Mouse (Mus musculus) embryonic facial prominence, embryonic 10.5 days (tissue): ENCODE results near the gene AC170998.1. TPM values are rescaled to one million over a fixed set of nuclear protein-coding genes. Genes with fewer than 3 reads are reported as not detected.

Experiments used
- DNase-seq: peaks from one replicate; pipeline ENCODE4 v3.0.0-alpha.2; 2017; ENCODE audit warnings: low spot score
- H3K27ac ChIP-seq: fragments of 300-500 bp; sonication (generic); replicated peaks from 2 replicates; pipeline ENCODE4 v1.5.1; 2016; ENCODE audit warnings: mild to moderate bottlenecking
- H3K27me3 ChIP-seq: fragments of 300-500 bp; sonication (generic); replicated peaks from 2 replicates; pipeline ENCODE4 v1.6.1; 2016; ENCODE audit warnings: low read depth, mild to moderate bottlenecking; ENCODE audit not compliant: poor library complexity, severe bottlenecking
- H3K36me3 ChIP-seq: fragments of 300-500 bp; sonication (generic); replicated peaks from 2 replicates; pipeline ENCODE4 v1.6.1; 2016; ENCODE audit warnings: mild to moderate bottlenecking, moderate library complexity
- H3K4me1 ChIP-seq: fragments of 300-500 bp; sonication (generic); 2 replicates; pipeline ENCODE4 v1.6.1; 2016
- H3K4me3 ChIP-seq: fragments of 300-500 bp; sonication (generic); 2 replicates; pipeline ENCODE4 v1.5.1; 2016; ENCODE audit warnings: mild to moderate bottlenecking, moderate library complexity
- H3K9me3 ChIP-seq: fragments of 300-500 bp; sonication (generic); 2 replicates; pipeline ENCODE4 v1.6.1; 2016; ENCODE audit warnings: mild to moderate bottlenecking
- WGBS: fragments of 180-500 bp; shearing (Covaris S2); methylation state at CpG from one replicate; pipeline ENCODE4 v1.1.7; 2016; 5-methylcytosine and 5-hydroxymethylcytosine counted together
- polyA plus RNA-seq: library from polyadenylated mRNA; unstranded; fragments of >200 nt; fragmentation: Nextera tagmentation; extraction: Ambion mirVana; gene quantifications from 2 replicates; pipeline ENCODE4 v1.2.1, GENCODE M21; 2016

Gene AC170998.1
- polyA plus RNA-seq, 1 experiment from 2014 or later: 3.6 TPM

DNA sequence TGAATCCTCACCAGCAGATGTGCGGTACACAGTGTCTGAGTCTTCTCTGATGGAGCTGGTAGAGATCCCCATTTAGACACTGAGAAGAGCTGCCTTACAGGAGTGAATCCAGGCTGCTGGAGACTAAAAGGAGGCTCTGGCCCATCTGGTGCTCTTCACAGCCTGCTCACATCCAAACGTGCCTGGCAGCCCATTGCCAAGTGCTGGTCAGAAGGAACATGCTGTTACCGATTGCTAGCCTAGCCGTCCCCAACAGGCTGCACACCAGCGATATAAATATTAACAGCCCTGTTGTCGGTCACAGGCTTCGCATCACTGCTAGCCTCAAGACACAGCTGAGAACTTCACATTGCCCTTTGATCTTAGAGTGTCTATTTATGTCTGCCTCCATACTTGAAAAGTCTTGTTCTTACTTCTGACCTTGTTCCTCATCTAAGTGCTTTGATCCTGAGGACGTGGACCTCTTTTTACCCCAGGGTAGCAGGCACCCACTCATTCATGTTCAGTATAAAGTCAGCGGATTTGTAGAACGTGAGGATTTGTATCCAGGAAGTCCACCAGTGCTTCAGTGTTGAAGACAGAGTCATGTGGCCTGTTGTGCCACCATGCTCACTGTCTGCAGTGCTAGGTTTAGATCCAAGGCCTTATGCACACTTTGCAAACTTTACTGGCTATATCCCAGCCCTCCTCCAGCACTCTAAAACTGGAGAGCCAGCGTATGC, 17.4 kb downstream of the AC170998.1 start:
- no peaks in the 10 kb centered on the region for H3K27me3 ChIP-seq
- no peak overlapping the region for H3K27ac ChIP-seq
- no peak overlapping the region for H3K4me3 ChIP-seq
- H3K9me3 ChIP-seq: no peaks in the 10 kb centered on the region
- H3K36me3 ChIP-seq: peaks cover 100% of the 10 kb centered on the region
- 93% methylated on average over 11 of the region's 11 CpGs for WGBS
- DNase-seq: no peak
- H3K4me1 ChIP-seq: no peaks in the 10 kb centered on the region

DNA sequence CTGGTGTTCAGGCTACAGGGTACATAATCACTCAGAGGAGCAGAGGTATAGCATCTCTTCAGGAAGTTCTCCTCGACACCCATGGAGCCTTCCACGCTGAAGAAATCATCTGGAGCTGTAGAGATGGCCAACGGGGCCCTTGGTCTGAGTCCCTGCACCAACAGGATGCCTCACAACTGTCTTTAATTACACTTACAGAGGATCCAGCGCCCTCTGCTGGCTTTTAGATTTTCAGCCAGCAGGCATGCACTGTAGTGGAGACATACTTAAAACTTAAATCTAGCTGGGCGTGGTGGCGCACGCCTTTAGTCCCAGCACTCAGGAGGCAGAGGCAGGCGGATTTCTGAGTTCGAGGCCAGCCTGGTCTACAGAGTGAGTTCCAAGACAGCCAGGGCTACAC, 18.0 kb downstream of the AC170998.1 start:
- no peak for DNase-seq
- H3K27me3 ChIP-seq: no peaks in the 10 kb centered on the region
- no peaks in the 10 kb centered on the region for H3K9me3 ChIP-seq
- no peak overlapping the region for H3K27ac ChIP-seq
- H3K36me3 ChIP-seq: peaks cover 100% of the 10 kb centered on the region
- WGBS: 88% methylated on average over 9 of the region's 9 CpGs
- no peaks in the 10 kb centered on the region for H3K4me1 ChIP-seq
- H3K4me3 ChIP-seq: no peak overlapping the region

DNA sequence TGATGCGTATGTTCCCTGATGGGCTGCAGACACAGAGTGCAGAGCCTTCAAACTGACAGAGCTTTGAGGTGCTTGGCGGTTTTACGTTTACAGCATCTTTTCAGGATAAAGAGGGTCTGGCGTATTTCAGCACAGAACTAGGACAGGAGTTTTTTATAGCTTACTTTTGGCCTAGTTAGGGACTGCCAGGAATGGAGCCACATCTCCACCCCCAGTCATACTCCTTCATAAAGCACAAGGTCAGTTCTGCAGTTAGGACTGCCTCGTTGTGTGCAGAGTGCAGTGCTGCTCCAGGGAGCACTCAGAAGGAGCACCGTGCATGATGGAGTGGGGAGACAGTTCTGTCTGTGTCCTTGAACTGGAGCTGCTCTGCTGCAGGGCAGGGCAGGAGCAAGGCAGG, 19.9 kb downstream of the AC170998.1 start:
- Histone ChIP-seq H3K36me3 (peaks cover 82% of the 10 kb centered on the region), H3K27ac (no peak overlapping the region)
- WGBS: 93% methylated on average over 6 of the region's 6 CpGs

DNA sequence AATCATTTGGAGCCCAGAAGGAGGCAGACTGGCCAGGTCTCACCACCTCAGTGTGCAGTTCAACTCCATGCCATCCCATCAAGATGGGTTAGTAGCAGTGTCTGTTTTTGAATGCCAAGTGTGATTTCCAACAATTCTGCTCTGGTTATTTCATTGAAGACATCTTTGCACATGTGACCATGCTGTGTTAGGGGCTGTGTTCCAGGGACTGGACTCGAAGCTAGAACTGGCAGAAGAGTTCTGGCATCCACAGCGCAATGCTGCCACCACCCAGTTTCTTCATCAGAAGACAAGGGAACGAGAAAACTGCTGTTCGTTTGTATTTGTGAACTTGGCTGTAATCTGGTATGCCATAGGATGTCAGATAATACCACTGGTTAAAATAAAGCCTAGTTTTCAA, 22.1 kb downstream of the AC170998.1 start:
- Histone ChIP-seq H3K4me3 (no peak overlapping the region), H3K27ac (no peak overlapping the region), H3K27me3 (no peaks in the 10 kb centered on the region), H3K9me3 (no peaks in the 10 kb centered on the region), H3K4me1 (no peaks in the 10 kb centered on the region), H3K36me3 (peaks cover 59% of the 10 kb centered on the region)
- WGBS: 90% methylated on average over 4 of the region's 4 CpGs
- DNase-seq: no peak

More for the DNA sequence above, 19.9 kb downstream of the AC170998.1 start:
- Histone ChIP-seq H3K27me3 (no peaks in the 10 kb centered on the region), H3K4me3 (no peak overlapping the region), H3K9me3 (no peaks in the 10 kb centered on the region), H3K4me1 (no peaks in the 10 kb centered on the region)
- no peak for DNase-seq

DNA sequence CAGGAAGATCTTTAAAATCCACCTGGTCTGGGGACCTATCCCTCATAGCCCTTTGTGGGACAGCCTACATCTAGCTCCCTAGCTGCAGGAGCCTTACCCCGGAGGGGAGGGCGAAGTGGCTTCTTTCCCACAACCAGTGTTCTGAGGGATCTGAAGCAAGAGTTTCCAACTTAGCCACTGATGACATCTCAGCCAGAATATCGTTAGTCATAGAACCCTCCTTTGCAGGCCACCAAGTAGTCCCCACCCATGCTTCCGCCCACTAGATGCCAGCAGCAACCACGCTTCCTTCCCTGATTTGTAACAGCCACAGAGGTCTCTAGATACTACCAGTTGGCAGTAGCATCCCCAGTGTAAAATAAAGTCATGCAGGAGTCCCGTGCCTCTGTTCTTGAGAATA, 24.7 kb downstream of the AC170998.1 start:
- peaks cover 34% of the 10 kb centered on the region for H3K36me3 ChIP-seq
- no peaks in the 10 kb centered on the region for H3K4me1 ChIP-seq
- DNase-seq: no peak
- 89% methylated on average over 6 of the region's 6 CpGs for WGBS
- no peaks in the 10 kb centered on the region for H3K27me3 ChIP-seq
- no peak overlapping the region for H3K4me3 ChIP-seq
- no peaks in the 10 kb centered on the region for H3K9me3 ChIP-seq
- no peak overlapping the region for H3K27ac ChIP-seq

DNA sequence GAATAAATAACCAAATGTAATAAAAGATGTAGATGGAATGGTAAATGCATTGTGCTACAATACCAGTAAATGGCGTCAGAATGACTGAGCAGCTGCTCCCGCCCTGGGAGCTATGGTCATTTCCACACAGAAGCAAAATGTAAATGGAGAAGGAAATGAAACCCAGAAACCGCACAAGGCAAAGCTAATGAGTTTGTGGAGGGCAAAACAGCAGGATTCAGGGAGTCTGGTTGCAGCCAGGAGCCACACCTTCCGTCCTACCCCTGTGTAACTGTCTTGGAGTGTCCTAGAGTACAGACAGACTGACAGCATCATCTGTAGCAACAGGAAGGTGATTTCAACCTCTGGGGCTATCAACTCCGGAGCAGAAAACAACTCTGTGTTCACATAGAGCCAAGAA, 30.6 kb downstream of the AC170998.1 start:
- DNase-seq: no peak
- Histone ChIP-seq H3K4me3 (no peak overlapping the region), H3K27me3 (no peaks in the 10 kb centered on the region), H3K9me3 (no peaks in the 10 kb centered on the region), H3K27ac (no peak overlapping the region), H3K36me3 (no peaks in the 10 kb centered on the region), H3K4me1 (0 out of 2 replicates have a peak, but pooled peaks cover 4% of the 10 kb centered on the region)
- WGBS: 69% methylated on average over 5 of the region's 5 CpGs

DNA sequence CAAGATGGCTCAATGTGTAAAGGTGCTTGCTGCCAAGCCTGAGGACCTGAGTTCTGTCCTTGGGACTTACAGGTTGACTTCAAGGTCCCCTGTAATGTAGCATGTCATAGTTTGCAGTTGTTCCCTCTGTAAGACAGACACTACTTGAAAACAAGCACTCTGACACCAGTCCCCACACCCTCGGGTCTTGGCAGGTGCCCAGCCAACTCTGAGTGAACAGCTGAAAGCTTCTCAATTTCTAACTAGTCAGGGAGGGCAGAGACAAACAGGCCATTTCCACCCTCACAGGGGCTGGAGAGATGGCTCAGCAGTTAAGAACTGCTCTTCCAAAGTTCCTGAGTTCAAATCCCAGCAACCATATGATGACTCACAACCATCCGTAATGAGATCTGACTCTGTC, 31.6 kb downstream of the AC170998.1 start:
- no peaks in the 10 kb centered on the region for H3K36me3 ChIP-seq
- DNase-seq: no peak
- H3K4me3 ChIP-seq: no peak overlapping the region
- whole genome bisulfite sequencing: 80% methylated on average over 2 of the region's 2 CpGs
- no peaks in the 10 kb centered on the region for H3K27me3 ChIP-seq
- 0 out of 2 replicates have a peak, but pooled peaks cover 4% of the 10 kb centered on the region for H3K4me1 ChIP-seq
- no peak overlapping the region for H3K27ac ChIP-seq
- H3K9me3 ChIP-seq: no peaks in the 10 kb centered on the region

DNA sequence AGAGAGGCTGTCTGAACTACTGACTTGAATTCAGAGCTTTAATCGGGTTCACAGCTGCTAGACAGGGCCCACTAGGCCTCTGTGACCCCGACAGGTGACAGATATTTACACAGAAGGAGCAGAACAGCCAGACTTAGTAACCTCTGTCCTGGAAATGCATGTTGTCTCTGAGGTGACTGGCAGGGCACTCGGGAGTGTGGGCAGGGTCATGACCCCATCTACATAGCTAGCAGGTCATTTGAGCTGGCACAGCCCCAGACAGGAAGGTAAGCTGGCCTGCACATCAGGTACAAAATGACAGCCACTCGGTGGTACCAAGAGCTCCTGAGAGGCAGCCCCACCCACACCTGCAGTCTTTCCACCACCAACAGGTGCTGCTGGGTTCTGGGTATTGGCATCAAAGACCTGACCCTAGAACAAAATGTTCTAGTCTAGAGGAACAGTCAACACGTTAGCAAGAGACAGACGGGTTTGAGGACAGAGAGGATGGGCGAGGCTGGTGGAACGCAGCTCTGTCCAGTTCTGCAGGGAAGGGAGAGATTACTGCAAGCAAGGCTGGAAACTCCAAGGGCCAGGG, 34.9 kb downstream of the AC170998.1 start:
- H3K27me3 ChIP-seq: no peaks in the 10 kb centered on the region
- WGBS: 71% methylated on average over 8 of the region's 8 CpGs
- H3K9me3 ChIP-seq: no peaks in the 10 kb centered on the region
- no peak overlapping the region for H3K27ac ChIP-seq
- H3K36me3 ChIP-seq: no peaks in the 10 kb centered on the region
- no peak overlapping the region for H3K4me3 ChIP-seq
- no peak for DNase-seq
- 0 out of 2 replicates have a peak, but pooled peaks cover 4% of the 10 kb centered on the region for H3K4me1 ChIP-seq

DNA sequence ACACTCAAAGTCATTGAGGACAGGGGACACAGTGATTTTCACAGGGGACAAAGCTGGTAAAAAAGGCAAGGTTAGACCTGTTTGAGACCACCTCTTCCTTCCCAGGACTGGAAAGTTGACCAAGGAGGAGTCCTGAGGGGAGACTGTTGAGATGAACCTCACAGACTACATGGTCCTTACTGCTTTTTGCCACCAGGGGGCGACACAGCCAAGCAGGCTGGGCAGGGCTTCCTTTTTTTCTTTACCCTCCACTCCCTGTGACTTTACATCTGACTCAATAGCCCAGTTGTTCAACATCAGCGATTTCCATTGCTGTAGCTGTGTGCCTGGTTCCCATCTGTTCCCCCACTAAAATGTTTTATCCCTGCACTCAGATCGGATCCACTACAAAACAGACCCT, 36.0 kb downstream of the AC170998.1 start:
- WGBS: 14% methylated on average over 3 of the region's 3 CpGs

DNA sequence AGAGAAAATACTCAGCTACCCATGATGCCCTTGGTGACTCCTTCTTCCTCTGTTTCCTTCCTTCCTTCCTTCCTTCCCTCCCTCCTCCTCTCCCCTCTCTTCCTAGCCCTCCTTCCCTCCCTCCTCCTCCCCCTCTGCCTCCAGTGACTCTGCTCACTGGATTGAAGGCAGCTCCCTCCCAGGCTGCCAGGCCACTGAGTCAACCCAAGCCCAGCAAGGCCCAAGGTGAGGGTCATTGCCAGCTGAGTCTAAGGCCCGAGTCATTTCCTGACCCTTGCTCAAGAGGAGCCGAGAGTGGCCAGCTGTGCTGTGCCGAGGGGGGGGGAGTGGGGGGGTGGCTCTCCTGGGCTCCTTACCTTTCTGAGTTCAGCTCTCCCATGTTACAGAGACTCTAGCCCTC, 40.3 kb downstream of the AC170998.1 start:
- H3K36me3 ChIP-seq: no peaks in the 10 kb centered on the region
- no peak for DNase-seq
- peaks cover 23% of the 10 kb centered on the region for H3K4me1 ChIP-seq
- no peaks in the 10 kb centered on the region for H3K9me3 ChIP-seq
- peaks cover 41% of the 10 kb centered on the region for H3K27me3 ChIP-seq
- H3K4me3 ChIP-seq: no peak overlapping the region
- 55% methylated on average over 3 of the region's 3 CpGs for WGBS
- H3K27ac ChIP-seq: no peak overlapping the region

More for the DNA sequence above, 36.0 kb downstream of the AC170998.1 start:
- H3K4me1 ChIP-seq: 0 out of 2 replicates have a peak, but pooled peaks cover 10% of the 10 kb centered on the region
- H3K27ac ChIP-seq: no peak overlapping the region
- DNase-seq: peak; percentile 79
- no peaks in the 10 kb centered on the region for H3K36me3 ChIP-seq
- no peak overlapping the region for H3K4me3 ChIP-seq
- peaks cover 5% of the 10 kb centered on the region for H3K27me3 ChIP-seq
- H3K9me3 ChIP-seq: no peaks in the 10 kb centered on the region

DNA sequence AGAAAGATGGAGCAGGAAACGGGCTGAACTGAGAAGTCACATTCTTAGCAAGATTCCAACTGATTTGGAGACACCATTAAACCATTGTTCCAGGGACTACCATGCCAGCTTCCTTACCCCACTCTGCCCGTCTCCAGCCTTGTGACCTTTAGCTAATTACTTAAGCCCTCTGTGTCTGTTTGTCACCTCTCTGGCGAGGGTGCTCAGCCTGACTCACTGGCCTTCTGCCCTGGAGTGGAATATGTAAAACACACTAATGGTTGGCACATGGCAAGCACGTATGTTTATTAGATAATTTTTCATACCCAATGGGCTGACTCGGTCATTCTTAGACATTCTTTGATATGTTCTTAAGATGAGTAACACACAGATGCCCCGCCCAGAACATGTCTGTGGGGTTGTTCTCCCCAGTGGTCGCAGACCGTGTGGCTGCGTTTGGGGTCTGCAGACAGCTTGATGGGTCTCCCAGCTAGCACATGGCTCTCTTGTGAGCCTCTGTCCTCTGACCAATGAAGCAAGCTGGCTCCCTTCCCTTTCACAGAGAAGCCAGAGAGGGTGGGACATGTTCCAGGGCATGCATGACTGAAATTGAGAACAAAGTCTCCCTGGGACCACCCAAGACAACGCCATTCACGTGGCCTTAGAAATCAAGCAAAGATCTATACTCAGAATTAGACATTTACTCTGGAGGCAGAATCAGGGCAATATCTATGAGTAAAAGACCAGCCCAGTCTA, 41.1 kb downstream of the AC170998.1 start:
- Histone ChIP-seq H3K27ac (no peak overlapping the region), H3K36me3 (no peaks in the 10 kb centered on the region), H3K4me1 (peaks cover 23% of the 10 kb centered on the region), H3K27me3 (peaks cover 48% of the 10 kb centered on the region), H3K4me3 (no peak overlapping the region), H3K9me3 (no peaks in the 10 kb centered on the region)
- WGBS: 74% methylated on average over 11 of the region's 11 CpGs
- no peak for DNase-seq

DNA sequence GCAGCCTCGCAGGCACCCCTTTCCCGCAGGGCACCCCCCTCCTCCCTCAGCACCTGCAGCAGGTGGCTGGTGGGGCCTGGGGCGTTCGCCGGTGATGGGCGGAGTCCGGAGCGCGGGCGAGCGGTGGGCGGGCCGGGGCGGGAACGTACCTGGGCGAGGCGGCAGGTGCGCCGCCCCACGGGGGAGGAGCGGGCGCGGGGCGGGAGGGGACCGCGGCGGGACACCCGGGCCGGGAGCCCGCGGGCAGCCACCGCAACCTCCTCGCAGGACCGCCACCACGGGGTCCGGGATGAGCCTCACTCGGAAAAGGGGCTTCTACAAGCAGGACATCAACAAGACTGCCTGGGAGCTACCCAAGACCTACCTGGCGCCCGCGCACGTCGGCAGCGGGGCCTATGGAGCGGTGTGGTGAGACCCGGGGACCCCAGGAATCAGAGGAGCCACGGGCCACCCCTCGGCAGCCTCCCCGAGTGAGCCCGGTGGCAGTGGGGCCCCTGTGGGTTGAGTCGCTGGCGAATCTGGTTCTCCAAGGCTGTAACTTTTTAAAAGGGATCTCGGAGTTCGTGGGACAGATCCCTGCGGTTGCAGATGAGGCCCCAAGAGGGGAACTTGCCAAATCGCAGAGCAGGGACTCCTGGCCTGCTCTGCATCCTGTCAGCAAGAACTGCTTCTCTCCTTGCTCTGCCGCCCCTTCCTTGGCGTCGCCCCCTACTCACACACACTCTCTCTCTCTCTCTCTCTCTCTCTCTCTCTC, 43.4 kb downstream of the AC170998.1 start, which contains the start of gene Mapk13:
Gene Mapk13, plus strand, starts transcription at position 177 of the 754 bp plus-strand sequence.
- WGBS: 1% methylated on average over 58 of the region's 58 CpGs
- H3K4me1 ChIP-seq: peaks cover 23% of the 10 kb centered on the region
- H3K27ac ChIP-seq: peak within 1 kb of the TSS; percentile 66; the same call in 1 of the 2 replicates
- peaks cover 54% of the 10 kb centered on the region for H3K27me3 ChIP-seq
- H3K4me3 ChIP-seq: peak within 1 kb of the TSS; percentile 61
- H3K9me3 ChIP-seq: no peaks in the 10 kb centered on the region
- peak; percentile 58 for DNase-seq
- no peaks in the 10 kb centered on the region for H3K36me3 ChIP-seq
